8 mouse cellular contexts compared by ENCODE assay signal in genomic region chr4:84675974-84676315, GRCm38 (mm10). TPM values are rescaled to one million over a fixed set of nuclear protein-coding genes. Genes with fewer than 3 reads are reported as not detected.
DNase-seq lines count a peak whose midpoint lies in the region; ATAC-seq and TF ChIP-seq lines count a peak whose summit lies in the region.

No protein-coding gene starts in this region.

- peak overlapping the region; percentile 55 for H3K4me3 ChIP-seq in layer of hippocampus, adult 2 months
- H3K4me3 ChIP-seq in embryonic facial prominence, embryonic 14.5 days (ENCODE audit: low read depth, low read length) = peak overlapping the region; percentile 83
- H3K4me3 ChIP-seq in intestine, postnatal 0 days (ENCODE audit: low read depth, low read length) = peak overlapping the region; percentile 72
- H3K4me3 ChIP-seq in myocyte = peak overlapping the region; percentile 52

- H3K79me2 ChIP-seq in myocyte (ENCODE audit: control insufficient read depth, insufficient read depth) = peaks cover 34% of the 10 kb centered on the region

- DNase-seq in layer of hippocampus, adult 2 months (ENCODE audit: low spot score in 2 of 2) = no peak
- DNase-seq in layer of hippocampus, adult 9-10 months (ENCODE audit: low spot score) = no peak
- DNase-seq in embryonic facial prominence, embryonic 14.5 days (ENCODE audit: low spot score) = peak; percentile 86
- DNase-seq in natural killer cell, adult 2 months (ENCODE audit: low spot score in 2 of 2) = no peak
- no peak for DNase-seq in cerebellum, postnatal 10 days
- no peak for DNase-seq in left cerebral cortex, postnatal 14 days (ENCODE audit: low spot score in 2 of 2)

- H3K9ac ChIP-seq in embryonic facial prominence, embryonic 14.5 days (ENCODE audit: low read depth, low read length) = peak overlapping the region; percentile 92
- 0 out of 2 replicates have a peak overlapping the region, but pooled peaks have one; percentile 53 for H3K9ac ChIP-seq in intestine, postnatal 0 days (ENCODE audit: low read depth, low read length)

- H3K27me3 ChIP-seq in embryonic facial prominence, embryonic 14.5 days (replicated peaks; ENCODE audit: control insufficient read depth, insufficient read depth, low read length) = peaks cover 16% of the 10 kb centered on the region
- peaks cover 52% of the 10 kb centered on the region for H3K27me3 ChIP-seq in intestine, postnatal 0 days (replicated peaks; ENCODE audit: control insufficient read depth, insufficient read depth, low read length)
- H3K27me3 ChIP-seq in myocyte (ENCODE audit: control insufficient read depth, insufficient read depth, insufficient read length) = no peaks in the 10 kb centered on the region

- no peak overlapping the region for H3K27ac ChIP-seq in layer of hippocampus, adult 2 months
- peak overlapping the region; percentile 97 for H3K27ac ChIP-seq in embryonic facial prominence, embryonic 14.5 days (replicated peaks; ENCODE audit: low read depth, low read length)
- peak overlapping the region; percentile 46 for H3K27ac ChIP-seq in intestine, postnatal 0 days (ENCODE audit: low read depth, low read length)

- intact Hi-C loops in left cerebral cortex, postnatal 14 days (cut with DNase I) = loop anchor here (10.0 kb wide), 1 partner anchor 131 kb away; no protein-coding TSS in a partner anchor

- H3K4me2 ChIP-seq in embryonic facial prominence, embryonic 14.5 days (ENCODE audit: low read depth, low read length) = peak overlapping the region; percentile 89
- peak overlapping the region; percentile 90 for H3K4me2 ChIP-seq in intestine, postnatal 0 days (replicated peaks; ENCODE audit: low read depth)
- H3K4me2 ChIP-seq in myocyte (ENCODE audit: low read depth) = peak overlapping the region; percentile 84

- TF ChIP-seq POLR2A in myocyte (IDR thresholded peaks at IDR 0.05; ENCODE audit: insufficient read length, low read depth) = no peak

- H3ac ChIP-seq in myocyte (ENCODE audit: control insufficient read depth, insufficient read length) = peak overlapping the region; percentile 46

- TF ChIP-seq CTCF in layer of hippocampus, adult 2 months (conservative IDR thresholded peaks at IDR 0.05) = no peak
- TF ChIP-seq CTCF in intestine, postnatal 0 days (IDR thresholded peaks at IDR 0.05; ENCODE audit: low read depth) = no peak

- H3K9me3 ChIP-seq in embryonic facial prominence, embryonic 14.5 days (ENCODE audit: control insufficient read depth, low read length) = no peaks in the 10 kb centered on the region
- H3K9me3 ChIP-seq in intestine, postnatal 0 days (ENCODE audit: control insufficient read depth) = no peaks in the 10 kb centered on the region

- no peaks in the 10 kb centered on the region for H3K36me3 ChIP-seq in embryonic facial prominence, embryonic 14.5 days (ENCODE audit: control insufficient read depth, insufficient read depth, low read length)
- no peaks in the 10 kb centered on the region for H3K36me3 ChIP-seq in intestine, postnatal 0 days (ENCODE audit: control insufficient read depth, insufficient read depth)
- H3K36me3 ChIP-seq in myocyte (ENCODE audit: control insufficient read depth, insufficient read depth) = no peaks in the 10 kb centered on the region

- no peak for ATAC-seq in embryonic facial prominence, embryonic 14.5 days (ENCODE audit: low read depth)
- no peak for ATAC-seq in intestine, postnatal 0 days

- H3K4me1 ChIP-seq in embryonic facial prominence, embryonic 14.5 days (ENCODE audit: control insufficient read depth, insufficient read depth, low read length) = peaks cover 17% of the 10 kb centered on the region
- H3K4me1 ChIP-seq in intestine, postnatal 0 days (replicated peaks; ENCODE audit: control insufficient read depth, insufficient read depth, low read length) = no peaks in the 10 kb centered on the region

- WGBS in embryonic facial prominence, embryonic 14.5 days = under 1% methylated on average over 19 of the region's 19 CpGs
- under 1% methylated on average over 19 of the region's 19 CpGs for WGBS in intestine, postnatal 0 days

TF ChIP-seq in myocyte, 11 proteins besides CTCF, POLR2A, EP300 and RAD21:
- TF ChIP-seq TCF12 (IDR thresholded peaks at IDR 0.05; ENCODE audit: insufficient read depth, poor library complexity, severe bottlenecking) = no peak
- no peak for TF ChIP-seq POLR2AphosphoS2 (IDR thresholded peaks at IDR 0.05; ENCODE audit: insufficient read length, low read depth)
- TF ChIP-seq SRF (IDR thresholded peaks at IDR 0.05; ENCODE audit: control insufficient read depth, insufficient read length, low read depth) = no peak

RNA-seq across cellular contexts. Expression of gene Bnc2, which starts 0.9 kb away (rescaled TPM):
- total RNA-seq in layer of hippocampus, adult 2 months (2021) = 1 to 10 TPM in 1 of 2 experiments, under 1 TPM in 1; 0.49 to 1.1 TPM
- polyA plus RNA-seq in embryonic facial prominence, embryonic 14.5 days (2014; fragmentation: Nextera tagmentation; extraction: Ambion mirVana) = 23.9 and 26.3 TPM in 2 replicates
- 5.8 and 6.4 TPM in 2 replicates for polyA plus RNA-seq in intestine, postnatal 0 days (2015; fragmentation: Nextera tagmentation; extraction: Ambion mirVana)
- polyA plus RNA-seq in myocyte (2012; fragmentation: generic; extraction: Trizol) = 6.4 TPM
- 1 to 10 TPM; 2.4 to 3.0 TPM for total RNA-seq in left cerebral cortex, postnatal 14 days (2021)
